Mouse (Mus musculus): ENCODE data around the gene Igf1r. TPM values are rescaled to one million over a fixed set of nuclear protein-coding genes. Genes with fewer than 3 reads are reported as not detected.
"Not testable (repeated sequence)": the region's sequence is repeated elsewhere in the genome, so short reads cannot be mapped to it uniquely, and the experiment has no call there.

Igf1r gene
- polyA plus RNA-seq, 1 experiment from 2014 or later = 9.5 TPM

GRCm38 (mm10) chr7:68264531-68264930, 311.9 kb downstream of the Igf1r start:
- WGBS = 10% methylated on average over 14 of the region's 14 CpGs
- no peaks in the 10 kb centered on the region for H3K36me3 ChIP-seq (ENCODE audit: control insufficient read depth, insufficient read depth, low read length)
- H3K27ac ChIP-seq (ENCODE audit: low read length) = no peak overlapping the region
- peak overlapping the region; percentile 59 for H3K4me2 ChIP-seq (ENCODE audit: low read depth, low read length)
- peak; percentile 48; the same call in 1 of the 2 replicates for ATAC-seq
- peak overlapping the region; percentile 34 for H3K4me3 ChIP-seq (ENCODE audit: low read length)
- H3K27me3 ChIP-seq (replicated peaks; ENCODE audit: control insufficient read depth, insufficient read depth, low read length) = peaks cover 8% of the 10 kb centered on the region; the same call in 1 of the 2 replicates
- H3K9ac ChIP-seq (ENCODE audit: low read depth, low read length) = no peak overlapping the region
- H3K4me1 ChIP-seq (ENCODE audit: control insufficient read depth, insufficient read depth, low read length) = peaks cover 3% of the 10 kb centered on the region
- H3K9me3 ChIP-seq (ENCODE audit: control insufficient read depth, low read length) = no peaks in the 10 kb centered on the region

GRCm38 (mm10) chr7:68265391-68265790, 312.8 kb downstream of the Igf1r start:
- H3K4me3 ChIP-seq (ENCODE audit: low read length) = no peak overlapping the region
- H3K27ac ChIP-seq (ENCODE audit: low read length) = no peak overlapping the region
- no peak overlapping the region for H3K4me2 ChIP-seq (ENCODE audit: low read depth, low read length)
- no peaks in the 10 kb centered on the region for H3K9me3 ChIP-seq (ENCODE audit: control insufficient read depth, low read length)
- peaks cover 8% of the 10 kb centered on the region; the same call in 1 of the 2 replicates for H3K27me3 ChIP-seq (replicated peaks; ENCODE audit: control insufficient read depth, insufficient read depth, low read length)
- H3K36me3 ChIP-seq (ENCODE audit: control insufficient read depth, insufficient read depth, low read length) = no peaks in the 10 kb centered on the region
- WGBS = 32% methylated on average over 7 of the region's 7 CpGs
- ATAC-seq = no peak
- no peak overlapping the region for H3K9ac ChIP-seq (ENCODE audit: low read depth, low read length)
- peaks cover 3% of the 10 kb centered on the region for H3K4me1 ChIP-seq (ENCODE audit: control insufficient read depth, insufficient read depth, low read length)

- Histone ChIP-seq H3K9ac (ENCODE audit: low read depth, low read length) (no peak overlapping the region), H3K27ac (ENCODE audit: low read length) (no peak overlapping the region), H3K27me3 (replicated peaks; ENCODE audit: control insufficient read depth, insufficient read depth, low read length) (peaks cover 8% of the 10 kb centered on the region; the same call in 1 of the 2 replicates), H3K36me3 (ENCODE audit: control insufficient read depth, insufficient read depth, low read length) (no peaks in the 10 kb centered on the region), H3K4me2 (ENCODE audit: low read depth, low read length) (no peak overlapping the region), H3K4me1 (ENCODE audit: control insufficient read depth, insufficient read depth, low read length) (peaks cover 3% of the 10 kb centered on the region), H3K9me3 (ENCODE audit: control insufficient read depth, low read length) (no peaks in the 10 kb centered on the region), H3K4me3 (ENCODE audit: low read length) (no peak overlapping the region)
- ATAC-seq = no peak
- 24% methylated on average over 6 of the region's 6 CpGs for WGBS
These were observed 314.1 kb downstream of the Igf1r start for GRCm38 (mm10) chr7:68266691-68267090.

- no peak overlapping the region for H3K27ac ChIP-seq (ENCODE audit: low read length)
- ATAC-seq = peak; percentile 33; the same call in 1 of the 2 replicates
- WGBS = 42% methylated on average over 4 of the region's 4 CpGs
- no peaks in the 10 kb centered on the region for H3K9me3 ChIP-seq (ENCODE audit: control insufficient read depth, low read length)
- H3K4me2 ChIP-seq (ENCODE audit: low read depth, low read length) = no peak overlapping the region
- H3K4me3 ChIP-seq (ENCODE audit: low read length) = no peak overlapping the region
- H3K36me3 ChIP-seq (ENCODE audit: control insufficient read depth, insufficient read depth, low read length) = no peaks in the 10 kb centered on the region
- no peaks in the 10 kb centered on the region; the same call in none of the 2 replicates for H3K4me1 ChIP-seq (ENCODE audit: control insufficient read depth, insufficient read depth, low read length)
- peaks cover 4% of the 10 kb centered on the region; the same call in 1 of the 2 replicates for H3K27me3 ChIP-seq (replicated peaks; ENCODE audit: control insufficient read depth, insufficient read depth, low read length)
- no peak overlapping the region for H3K9ac ChIP-seq (ENCODE audit: low read depth, low read length)
These were observed 317.9 kb downstream of the Igf1r start for GRCm38 (mm10) chr7:68270551-68270950.

- ATAC-seq = no peak
- Histone ChIP-seq H3K9me3 (ENCODE audit: control insufficient read depth, low read length) (no peaks in the 10 kb centered on the region), H3K27me3 (replicated peaks; ENCODE audit: control insufficient read depth, insufficient read depth, low read length) (no peaks in the 10 kb centered on the region; the same call in 1 of the 2 replicates), H3K27ac (ENCODE audit: low read length) (no peak overlapping the region), H3K4me2 (ENCODE audit: low read depth, low read length) (no peak overlapping the region), H3K4me3 (ENCODE audit: low read length) (no peak overlapping the region), H3K9ac (ENCODE audit: low read depth, low read length) (no peak overlapping the region), H3K36me3 (ENCODE audit: control insufficient read depth, insufficient read depth, low read length) (no peaks in the 10 kb centered on the region), H3K4me1 (ENCODE audit: control insufficient read depth, insufficient read depth, low read length) (peaks cover 5% of the 10 kb centered on the region)
- WGBS = 96% methylated on average over 6 of the region's 6 CpGs
These were observed 319.2 kb downstream of the Igf1r start for GRCm38 (mm10) chr7:68271816-68272215.

GRCm38 (mm10) chr7:68272607-68273006, 320.0 kb downstream of the Igf1r start:
- H3K27ac ChIP-seq (ENCODE audit: low read length) = no peak overlapping the region
- ATAC-seq = no peak
- no peaks in the 10 kb centered on the region; the same call in 1 of the 2 replicates for H3K27me3 ChIP-seq (replicated peaks; ENCODE audit: control insufficient read depth, insufficient read depth, low read length)
- no peaks in the 10 kb centered on the region for H3K36me3 ChIP-seq (ENCODE audit: control insufficient read depth, insufficient read depth, low read length)
- 87% methylated on average over 10 of the region's 10 CpGs for WGBS
- no peaks in the 10 kb centered on the region for H3K9me3 ChIP-seq (ENCODE audit: control insufficient read depth, low read length)
- H3K4me3 ChIP-seq (ENCODE audit: low read length) = no peak overlapping the region
- H3K4me2 ChIP-seq (ENCODE audit: low read depth, low read length) = no peak overlapping the region
- H3K4me1 ChIP-seq (ENCODE audit: control insufficient read depth, insufficient read depth, low read length) = peaks cover 5% of the 10 kb centered on the region; the same call in 1 of the 2 replicates
- no peak overlapping the region for H3K9ac ChIP-seq (ENCODE audit: low read depth, low read length)

- peak; percentile 53 for ATAC-seq
- Histone ChIP-seq H3K4me3 (ENCODE audit: low read length) (no peak within 1 kb of the TSS), H3K4me2 (ENCODE audit: low read depth, low read length) (no peak within 1 kb of the TSS), H3K4me1 (ENCODE audit: control insufficient read depth, insufficient read depth, low read length) (peaks cover 5% of the 10 kb centered on the region; the same call in 1 of the 2 replicates), H3K9ac (ENCODE audit: low read depth, low read length) (no peak within 1 kb of the TSS), H3K9me3 (ENCODE audit: control insufficient read depth, low read length) (no peaks in the 10 kb centered on the region), H3K27me3 (replicated peaks; ENCODE audit: control insufficient read depth, insufficient read depth, low read length) (no peaks in the 10 kb centered on the region; the same call in 1 of the 2 replicates), H3K27ac (ENCODE audit: low read length) (no peak within 1 kb of the TSS), H3K36me3 (ENCODE audit: control insufficient read depth, insufficient read depth, low read length) (no peaks in the 10 kb centered on the region)
These were observed 320.9 kb downstream of the Igf1r start, which contains the start of gene Fam169b for GRCm38 (mm10) chr7:68273515-68273914. TSS of gene Fam169b (plus strand) at chr7:68273839.

GRCm38 (mm10) chr7:68274218-68274617, 321.6 kb downstream of the Igf1r start:
- no peaks in the 10 kb centered on the region for H3K9me3 ChIP-seq (ENCODE audit: control insufficient read depth, low read length)
- H3K36me3 ChIP-seq (ENCODE audit: control insufficient read depth, insufficient read depth, low read length) = no peaks in the 10 kb centered on the region
- peaks cover 5% of the 10 kb centered on the region; the same call in 1 of the 2 replicates for H3K4me1 ChIP-seq (ENCODE audit: control insufficient read depth, insufficient read depth, low read length)
- no peak for ATAC-seq
- no peak overlapping the region for H3K4me3 ChIP-seq (ENCODE audit: low read length)
- H3K4me2 ChIP-seq (ENCODE audit: low read depth, low read length) = no peak overlapping the region
- no peak overlapping the region for H3K9ac ChIP-seq (ENCODE audit: low read depth, low read length)
- no peak overlapping the region for H3K27ac ChIP-seq (ENCODE audit: low read length)
- no peaks in the 10 kb centered on the region; the same call in 1 of the 2 replicates for H3K27me3 ChIP-seq (replicated peaks; ENCODE audit: control insufficient read depth, insufficient read depth, low read length)
- WGBS = 66% methylated on average over 2 of the region's 2 CpGs

GRCm38 (mm10) chr7:68274951-68275350, 322.3 kb downstream of the Igf1r start:
- Histone ChIP-seq H3K4me3 (ENCODE audit: low read length) (no peak overlapping the region), H3K9ac (ENCODE audit: low read depth, low read length) (no peak overlapping the region), H3K4me1 (ENCODE audit: control insufficient read depth, insufficient read depth, low read length) (peaks cover 5% of the 10 kb centered on the region; the same call in 1 of the 2 replicates), H3K4me2 (ENCODE audit: low read depth, low read length) (no peak overlapping the region), H3K36me3 (ENCODE audit: control insufficient read depth, insufficient read depth, low read length) (no peaks in the 10 kb centered on the region), H3K27ac (ENCODE audit: low read length) (no peak overlapping the region), H3K9me3 (ENCODE audit: control insufficient read depth, low read length) (no peaks in the 10 kb centered on the region), H3K27me3 (replicated peaks; ENCODE audit: control insufficient read depth, insufficient read depth, low read length) (no peaks in the 10 kb centered on the region; the same call in 1 of the 2 replicates)
- ATAC-seq = no peak
- WGBS = 65% methylated on average over 9 of the region's 9 CpGs

GRCm38 (mm10) chr7:68275445-68275837, 322.8 kb downstream of the Igf1r start:
- H3K36me3 ChIP-seq (ENCODE audit: control insufficient read depth, insufficient read depth, low read length); H3K9me3 ChIP-seq (ENCODE audit: control insufficient read depth, low read length); H3K27ac ChIP-seq (ENCODE audit: low read length); H3K27me3 ChIP-seq (replicated peaks; ENCODE audit: control insufficient read depth, insufficient read depth, low read length); ATAC-seq; H3K4me1 ChIP-seq (ENCODE audit: control insufficient read depth, insufficient read depth, low read length): not testable (repeated sequence)
- Histone ChIP-seq H3K4me3 (ENCODE audit: low read length) (peak overlapping the region; percentile 47), H3K9ac (ENCODE audit: low read depth, low read length) (peak overlapping the region; percentile 55; the same call in 1 of the 2 replicates), H3K4me2 (ENCODE audit: low read depth, low read length) (peak overlapping the region; percentile 87)
- WGBS = 50% methylated on average over 8 of the region's 9 CpGs
